12 mouse cellular contexts compared by ENCODE assay signal in the genomic region with DNA sequence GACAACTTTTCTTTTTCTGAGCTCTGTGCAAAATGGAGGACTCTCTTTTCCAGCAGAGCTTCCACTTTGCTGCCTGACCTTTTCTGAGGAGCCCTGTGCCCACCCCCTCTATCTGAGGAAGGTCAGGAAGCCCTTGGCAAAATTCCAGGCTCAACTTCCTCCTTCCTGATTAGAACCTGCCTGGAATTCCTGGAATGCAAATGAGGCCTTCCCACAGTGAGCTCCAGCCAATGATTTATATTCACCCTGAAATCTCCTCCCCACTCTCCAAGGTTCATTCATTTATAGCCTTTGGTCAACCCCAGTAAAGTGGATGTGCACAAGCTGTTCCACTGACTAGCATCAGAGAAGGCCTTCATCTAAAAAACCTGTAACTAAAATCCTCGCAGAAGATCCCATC.
A peak's percentile ranks its signal among the peaks of the same experiment; 100 is the strongest.
DNase-seq lines count a peak whose midpoint lies in the region; ATAC-seq and TF ChIP-seq lines count a peak whose summit lies in the region.
"Had no signal": no experiment of that assay in that cellular context is flagged by ENCODE, and none has a peak within 500 bp of the region (broad histone marks: within the 10 kb centered on the region; RNA-seq: fewer than 3 reads in every experiment).

No protein-coding gene starts in this region.

- TF ChIP-seq CTCF in intestine, postnatal 0 days (IDR thresholded peaks at IDR 0.05; ENCODE audit: low read depth), result no peak

- no peak overlapping the region for H3K9ac ChIP-seq in intestine, embryonic 14.5 days (ENCODE audit: low read length)
- no peak overlapping the region for H3K9ac ChIP-seq in intestine, postnatal 0 days (ENCODE audit: low read depth, low read length)
- H3K9ac ChIP-seq: embryonic facial prominence, embryonic 15.5 days; limb, embryonic 12.5 days had no signal

- no peaks in the 10 kb centered on the region for H3K36me3 ChIP-seq in intestine, embryonic 14.5 days (ENCODE audit: control insufficient read depth, insufficient read depth, low read length)
- H3K36me3 ChIP-seq in intestine, postnatal 0 days (ENCODE audit: control insufficient read depth, insufficient read depth), result no peaks in the 10 kb centered on the region
- H3K36me3 ChIP-seq: embryonic facial prominence, embryonic 15.5 days; limb, embryonic 12.5 days had no signal

- no peaks in the 10 kb centered on the region for H3K9me3 ChIP-seq in intestine, embryonic 14.5 days (ENCODE audit: control insufficient read depth, low read length)
- H3K9me3 ChIP-seq in intestine, postnatal 0 days (ENCODE audit: control insufficient read depth), result no peaks in the 10 kb centered on the region
- H3K9me3 ChIP-seq: embryonic facial prominence, embryonic 15.5 days; limb, embryonic 12.5 days had no signal

- H3K27ac ChIP-seq in intestine, embryonic 14.5 days (ENCODE audit: low read depth), result no peak overlapping the region
- no peak overlapping the region for H3K27ac ChIP-seq in intestine, postnatal 0 days (ENCODE audit: low read depth, low read length)
- H3K27ac ChIP-seq: embryonic facial prominence, embryonic 15.5 days; limb, embryonic 12.5 days had no signal

- no peak for DNase-seq in intestine, embryonic 14.5 days (ENCODE audit: low spot score)
- peak; percentile 59 for DNase-seq in WW6 (ENCODE audit: low read depth, low spot score)
- DNase-seq in forelimb bud, embryonic 11.5 days (ENCODE audit: low read depth, low spot score), result peak; percentile 49
- peak; percentile 66 to 71 for DNase-seq in kidney, postnatal 25 days
- no peak for DNase-seq in gastrocnemius, adult 8-10 months (ENCODE audit: low spot score in 2 of 2)
- DNase-seq: thymus, postnatal 14 days had no signal

- H3K4me2 ChIP-seq in intestine, embryonic 14.5 days (ENCODE audit: low read length), result no peak overlapping the region
- H3K4me2 ChIP-seq in intestine, postnatal 0 days (replicated peaks; ENCODE audit: low read depth), result no peak overlapping the region
- H3K4me2 ChIP-seq: embryonic facial prominence, embryonic 15.5 days; limb, embryonic 12.5 days; midbrain, embryonic 11.5 days had no signal

- 64% methylated on average over 1 of the region's 1 CpGs for WGBS in intestine, embryonic 14.5 days
- WGBS in intestine, postnatal 0 days, result 92% methylated on average over 1 of the region's 1 CpGs

- no peak overlapping the region for H3K4me3 ChIP-seq in intestine, embryonic 14.5 days (ENCODE audit: low read depth, low read length)
- no peak overlapping the region for H3K4me3 ChIP-seq in intestine, postnatal 0 days (ENCODE audit: low read depth, low read length)
- H3K4me3 ChIP-seq: embryonic facial prominence, embryonic 15.5 days; limb, embryonic 12.5 days had no signal

- ATAC-seq in intestine, embryonic 14.5 days (replicated peaks; ENCODE audit: low FRiP score, low TSS enrichment, low read depth), result 0 out of 2 replicates have a peak, but pooled peaks have one; percentile 53
- ATAC-seq in intestine, postnatal 0 days, result no peak
- ATAC-seq in granulocyte monocyte progenitor cell, adult 5-6 weeks (replicated peaks; ENCODE audit: poor library complexity, severe bottlenecking), result no peak
- ATAC-seq: hindbrain, embryonic 16.5 days had no signal

- no peaks in the 10 kb centered on the region for H3K27me3 ChIP-seq in intestine, embryonic 14.5 days (replicated peaks; ENCODE audit: control insufficient read depth, insufficient read depth, low read length)
- H3K27me3 ChIP-seq in intestine, postnatal 0 days (replicated peaks; ENCODE audit: control insufficient read depth, insufficient read depth, low read length), result no peaks in the 10 kb centered on the region
- H3K27me3 ChIP-seq: embryonic facial prominence, embryonic 15.5 days; limb, embryonic 12.5 days had no signal

- H3K4me1 ChIP-seq in intestine, embryonic 14.5 days (replicated peaks; ENCODE audit: control insufficient read depth, insufficient read depth, low read length), result 0 out of 2 replicates have a peak, but pooled peaks cover 4% of the 10 kb centered on the region
- no peaks in the 10 kb centered on the region for H3K4me1 ChIP-seq in intestine, postnatal 0 days (replicated peaks; ENCODE audit: control insufficient read depth, insufficient read depth, low read length)
- H3K4me1 ChIP-seq: embryonic facial prominence, embryonic 15.5 days had no signal

Comparison
In these comparisons a context has a peak if more than half of its experiments do, and no peak if none do; other contexts are left out.
1. DNase-seq: peak in WW6 (single experiment), forelimb bud, embryonic 11.5 days (single experiment) and kidney, postnatal 25 days (2 of 2); none in intestine, embryonic 14.5 days (single experiment) and gastrocnemius, adult 8-10 months (0 of 2).